Mouse (Mus musculus): ENCODE measurements around the gene Avpr1b. TPM values are rescaled to one million over a fixed set of nuclear protein-coding genes. Genes with fewer than 3 reads are reported as not detected.
A peak's percentile ranks its signal among the peaks of the same experiment; 100 is the strongest.

Gene Avpr1b
- polyA plus RNA-seq, 2 experiments = not detected

DNA sequence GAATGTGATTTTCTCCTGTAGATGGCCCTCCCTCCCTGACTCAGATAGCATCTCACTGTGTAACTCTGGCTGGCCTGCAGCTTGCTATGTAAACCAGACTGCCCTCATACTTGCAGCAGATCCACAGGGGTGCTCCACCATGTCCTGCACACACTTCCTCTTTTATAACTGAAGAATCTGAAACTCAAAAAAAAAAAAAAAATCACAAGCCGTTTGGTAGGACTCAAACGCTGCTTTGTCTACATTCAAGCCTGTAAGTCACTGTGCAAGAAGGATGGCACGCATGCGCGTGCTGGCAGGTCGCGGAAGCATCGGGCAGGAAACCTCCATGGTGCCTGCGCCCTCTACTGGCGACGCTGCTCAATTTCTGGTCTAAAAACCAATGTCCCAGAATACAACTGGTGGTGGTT is 58.9 kb downstream of the Avpr1b start:
- peak overlapping the region; percentile 25 for H3K4me2 ChIP-seq (ENCODE audit: low read depth)
- no peak overlapping the region for H3K9ac ChIP-seq (replicated peaks)
- no peak overlapping the region for H3K4me3 ChIP-seq (ENCODE audit: insufficient read depth in 1 of 2, low read depth in 2 of 2, low read length in 2 of 2)
- no peak for TF ChIP-seq EP300 (IDR thresholded peaks at IDR 0.05; ENCODE audit: low read depth)
- peak; percentile 98 for TF ChIP-seq CTCF (IDR thresholded peaks at IDR 0.05; ENCODE audit: low read depth)
- DNase-seq (ENCODE audit: low read depth in 3 of 3, low spot score in 3 of 3) (peak; percentile 79 to 81 (median 79)), ATAC-seq (ENCODE audit: insufficient read depth) (peak; percentile 72)
- H3K36me3 ChIP-seq (replicated peaks; ENCODE audit: control insufficient read depth, insufficient read depth, low read depth) = no peaks in the 10 kb centered on the region
- H3K4me1 ChIP-seq (replicated peaks; ENCODE audit: control insufficient read depth in 2 of 2, insufficient read depth in 2 of 2, low read length in 1 of 2) = peaks cover 2% of the 10 kb centered on the region in 2 experiments; a peak in 3 of 4 replicates
- no peak overlapping the region for H3K27ac ChIP-seq
- H3K9me3 ChIP-seq (ENCODE audit: control insufficient read depth, low read length) = no peaks in the 10 kb centered on the region
- no peaks in the 10 kb centered on the region for H3K27me3 ChIP-seq (ENCODE audit: control insufficient read depth, insufficient read depth, low read length)
- WGBS (ENCODE audit: insufficient replicate concordance) = 0% methylated on average over 11 of the region's 11 CpGs

DNA sequence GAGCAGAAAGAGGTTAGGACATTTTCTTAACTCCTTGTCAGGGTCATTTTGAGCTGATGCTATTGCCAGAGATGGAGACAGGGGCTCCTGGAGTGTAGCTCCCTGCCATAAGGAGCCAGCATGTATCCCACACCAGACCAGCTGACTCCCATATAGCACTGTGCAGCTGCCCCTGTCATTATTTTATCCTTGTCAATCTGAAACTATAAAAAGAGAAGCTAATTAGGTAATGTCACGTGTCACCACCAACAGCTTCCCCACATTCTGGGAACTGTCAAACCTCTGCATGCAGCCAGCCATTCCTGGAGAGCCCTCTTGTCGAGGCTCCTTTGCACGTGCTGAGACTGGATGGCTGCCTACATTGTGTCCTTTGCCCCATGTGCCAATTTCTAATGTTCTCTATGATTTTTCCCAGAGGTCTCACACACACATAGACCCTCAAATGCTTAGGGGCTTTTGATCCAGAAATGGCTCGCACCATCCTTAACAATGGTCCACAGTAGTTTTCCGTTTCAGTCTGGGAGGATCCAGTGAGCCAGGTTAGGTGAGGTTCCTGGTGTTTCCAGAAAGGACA is 60.6 kb downstream of the Avpr1b start:
- H3K27me3 ChIP-seq (ENCODE audit: control insufficient read depth, insufficient read depth, low read length) = no peaks in the 10 kb centered on the region
- WGBS (ENCODE audit: insufficient replicate concordance) = 63% methylated on average over 5 of the region's 5 CpGs

GRCm38 (mm10) chr1:131660266-131660665 is 61.2 kb downstream of the Avpr1b start:
- TF ChIP-seq EP300 (IDR thresholded peaks at IDR 0.05; ENCODE audit: low read depth) (no peak), CTCF (IDR thresholded peaks at IDR 0.05; ENCODE audit: low read depth) (no peak)
- no peak overlapping the region for H3K27ac ChIP-seq
- peaks cover 7 to 12% of the 10 kb centered on the region in 2 experiments for H3K4me1 ChIP-seq (replicated peaks; ENCODE audit: control insufficient read depth in 2 of 2, insufficient read depth in 2 of 2, low read length in 1 of 2)
- no peak overlapping the region for H3K4me3 ChIP-seq (ENCODE audit: insufficient read depth in 1 of 2, low read depth in 2 of 2, low read length in 2 of 2)
- no peaks in the 10 kb centered on the region for H3K27me3 ChIP-seq (ENCODE audit: control insufficient read depth, insufficient read depth, low read length)
- no peaks in the 10 kb centered on the region for H3K36me3 ChIP-seq (replicated peaks; ENCODE audit: control insufficient read depth, insufficient read depth, low read depth)
- ATAC-seq (ENCODE audit: insufficient read depth) (no peak), DNase-seq (ENCODE audit: low read depth in 3 of 3, low spot score in 3 of 3) (no peak)
- no peak overlapping the region for H3K9ac ChIP-seq (replicated peaks)
- no peaks in the 10 kb centered on the region for H3K9me3 ChIP-seq (ENCODE audit: control insufficient read depth, low read length)
- WGBS (ENCODE audit: insufficient replicate concordance) = 64% methylated on average over 2 of the region's 2 CpGs
- no peak overlapping the region for H3K4me2 ChIP-seq (ENCODE audit: low read depth)

More for the DNA sequence above, 60.6 kb downstream of the Avpr1b start:
- Histone ChIP-seq H3K27ac (no peak overlapping the region), H3K4me3 (ENCODE audit: insufficient read depth in 1 of 2, low read depth in 2 of 2, low read length in 2 of 2) (no peak overlapping the region), H3K4me1 (replicated peaks; ENCODE audit: control insufficient read depth in 2 of 2, insufficient read depth in 2 of 2, low read length in 1 of 2) (peaks cover 7 to 12% of the 10 kb centered on the region in 2 experiments), H3K4me2 (ENCODE audit: low read depth) (no peak overlapping the region), H3K9ac (replicated peaks) (no peak overlapping the region), H3K9me3 (ENCODE audit: control insufficient read depth, low read length) (no peaks in the 10 kb centered on the region), H3K36me3 (replicated peaks; ENCODE audit: control insufficient read depth, insufficient read depth, low read depth) (no peaks in the 10 kb centered on the region)
- no peak for DNase-seq (ENCODE audit: low read depth in 3 of 3, low spot score in 3 of 3)
- ATAC-seq (ENCODE audit: insufficient read depth) = no peak
- TF ChIP-seq CTCF (IDR thresholded peaks at IDR 0.05; ENCODE audit: low read depth) (no peak), EP300 (IDR thresholded peaks at IDR 0.05; ENCODE audit: low read depth) (no peak)

- H3K27me3 ChIP-seq (ENCODE audit: control insufficient read depth, insufficient read depth, low read length) = no peaks in the 10 kb centered on the region
- ATAC-seq (ENCODE audit: insufficient read depth) = no peak
- 63% methylated on average over 7 of the region's 7 CpGs for WGBS (ENCODE audit: insufficient replicate concordance)
- DNase-seq (ENCODE audit: low read depth in 3 of 3, low spot score in 3 of 3) = no peak
- no peak for TF ChIP-seq CTCF (IDR thresholded peaks at IDR 0.05; ENCODE audit: low read depth)
- peaks cover 7 to 12% of the 10 kb centered on the region in 2 experiments for H3K4me1 ChIP-seq (replicated peaks; ENCODE audit: control insufficient read depth in 2 of 2, insufficient read depth in 2 of 2, low read length in 1 of 2)
- H3K4me2 ChIP-seq (ENCODE audit: low read depth) = no peak overlapping the region
- H3K27ac ChIP-seq = no peak overlapping the region
- H3K4me3 ChIP-seq (ENCODE audit: insufficient read depth in 1 of 2, low read depth in 2 of 2, low read length in 2 of 2) = no peak overlapping the region
- no peaks in the 10 kb centered on the region for H3K36me3 ChIP-seq (replicated peaks; ENCODE audit: control insufficient read depth, insufficient read depth, low read depth)
- H3K9me3 ChIP-seq (ENCODE audit: control insufficient read depth, low read length) = no peaks in the 10 kb centered on the region
- H3K9ac ChIP-seq (replicated peaks) = no peak overlapping the region
These were observed 61.9 kb downstream of the Avpr1b start for GRCm38 (mm10) chr1:131660716-131661472.

Other genes with a start within 250 kb of the Avpr1b start
- 4.4 and 4.9 TPM in 2 replicates for gene Srgap2, start 71.9 kb upstream of the Avpr1b start, polyA plus RNA-seq (2012; rRNA removed)
- gene Srgap2, start 71.9 kb upstream of the Avpr1b start, polyA plus RNA-seq (2014; fragmentation: Nextera tagmentation; extraction: Ambion mirVana) = 3.9 and 4.9 TPM in 2 replicates
- gene Fam72a, start 71.3 kb upstream of the Avpr1b start, polyA plus RNA-seq (2012; rRNA removed) = 1.1 and 1.3 TPM in 2 replicates
- gene Fam72a, start 71.3 kb upstream of the Avpr1b start, polyA plus RNA-seq (2014; fragmentation: Nextera tagmentation; extraction: Ambion mirVana) = 1.3 and 1.7 TPM in 2 replicates
- 8.9 and 11.0 TPM in 2 replicates for gene Ctse, start 39.1 kb downstream of the Avpr1b start, polyA plus RNA-seq (2012; rRNA removed)
- 19.5 and 20.4 TPM in 2 replicates for gene Ctse, start 39.1 kb downstream of the Avpr1b start, polyA plus RNA-seq (2014; fragmentation: Nextera tagmentation; extraction: Ambion mirVana)
- gene Rab7b, start 89.5 kb downstream of the Avpr1b start, polyA plus RNA-seq (2012; rRNA removed) = 0.32 and 0.42 TPM in 2 replicates
- 0.77 and 0.91 TPM in 2 replicates for gene Rab7b, start 89.5 kb downstream of the Avpr1b start, polyA plus RNA-seq (2014; fragmentation: Nextera tagmentation; extraction: Ambion mirVana)
- not detected in 2 replicates for gene Slc26a9, start 144.8 kb downstream of the Avpr1b start, polyA plus RNA-seq (2012; rRNA removed)
- gene Slc26a9, start 144.8 kb downstream of the Avpr1b start, polyA plus RNA-seq (2014; fragmentation: Nextera tagmentation; extraction: Ambion mirVana) = 0.06 TPM in 1 of 2 replicates, not detected in the other
- gene Pm20d1, start 198.1 kb downstream of the Avpr1b start, polyA plus RNA-seq (2012; rRNA removed) = 1.7 and 2.0 TPM in 2 replicates
- gene Pm20d1, start 198.1 kb downstream of the Avpr1b start, polyA plus RNA-seq (2014; fragmentation: Nextera tagmentation; extraction: Ambion mirVana) = 3.4 and 5.6 TPM in 2 replicates
- 1.3 TPM in 2 replicates for gene Slc41a1, start 228.3 kb downstream of the Avpr1b start, polyA plus RNA-seq (2012; rRNA removed)
- gene Slc41a1, start 228.3 kb downstream of the Avpr1b start, polyA plus RNA-seq (2014; fragmentation: Nextera tagmentation; extraction: Ambion mirVana) = 0.83 and 0.87 TPM in 2 replicates

All from liver, embryonic 14.5 days (tissue).